Mouse (Mus musculus) cerebellum, adult (tissue): Measurements from ENCODE around the gene Wapl.
A peak's percentile ranks its signal among the peaks of the same experiment; 100 is the strongest.

ENCODE experiments used
- ATAC-seq: cut with Nextera tagmentation; 2 replicates; pipeline ENCODE4 v1.9.2; 2017; ENCODE audit warnings: mild to moderate bottlenecking, moderate library complexity, mixed read lengths; ENCODE audit not compliant: insufficient number of reproducible peaks, low FRiP score, low TSS enrichment

Gene Wapl

DNA sequence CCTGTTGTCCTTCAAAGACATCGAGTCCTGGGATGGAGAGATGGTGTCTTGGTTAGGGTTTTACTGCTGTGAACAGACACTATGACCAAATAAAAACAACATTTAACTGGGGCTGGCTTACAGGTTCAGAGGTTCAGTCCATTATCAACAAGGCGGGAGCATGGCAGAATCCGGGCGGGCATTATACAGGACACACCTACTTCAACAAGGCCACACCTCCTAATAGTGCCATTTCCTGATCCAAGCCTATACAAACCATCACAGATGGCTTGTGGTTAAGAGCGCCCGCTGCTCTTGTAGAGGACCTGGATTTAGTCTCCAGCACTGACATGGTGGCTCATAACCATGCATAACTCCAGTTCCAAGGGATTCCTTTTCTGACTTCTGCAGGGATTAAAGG lies 96.7 kb downstream of the Wapl start:
- no peak for ATAC-seq

DNA sequence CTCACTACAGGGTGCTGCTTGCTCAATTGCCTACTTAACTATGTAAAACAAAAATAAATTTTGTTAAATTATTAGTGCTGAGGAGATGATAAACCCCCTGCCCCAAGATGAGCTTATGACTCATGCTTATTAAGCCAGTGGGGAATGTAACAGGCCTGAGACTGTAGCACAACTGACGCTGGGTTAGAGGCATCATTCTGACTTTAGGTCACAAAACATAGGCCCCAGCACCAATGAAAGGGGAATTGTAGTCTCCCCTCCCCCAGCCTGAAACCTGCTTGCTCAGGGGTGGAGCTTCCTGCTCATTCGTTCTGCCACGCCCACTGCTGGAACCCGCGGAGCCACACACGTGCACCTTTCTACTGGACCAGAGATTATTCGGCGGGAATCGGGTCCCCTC lies 97.9 kb downstream of the Wapl start:
- no peak for ATAC-seq

DNA sequence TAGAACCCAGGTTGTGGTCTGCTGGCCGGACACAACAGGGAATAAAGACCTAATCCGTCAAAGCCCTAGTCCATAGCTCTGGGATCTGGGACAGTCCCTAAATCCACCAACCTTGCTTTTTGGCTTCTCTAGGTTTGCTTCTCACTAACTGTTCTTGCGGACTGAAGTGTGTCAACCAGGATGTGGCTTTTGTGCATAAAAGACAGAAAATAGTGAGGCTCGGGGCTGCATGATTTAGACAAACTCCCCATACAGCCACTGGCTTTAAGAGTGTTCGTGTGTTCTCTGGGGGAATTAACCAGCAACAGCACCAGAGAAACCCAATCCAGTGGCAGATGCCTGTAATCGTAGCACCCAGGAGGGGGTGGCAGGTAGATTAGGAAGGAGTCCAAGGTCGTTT lies 98.4 kb downstream of the Wapl start:
- ATAC-seq, result no peak

DNA sequence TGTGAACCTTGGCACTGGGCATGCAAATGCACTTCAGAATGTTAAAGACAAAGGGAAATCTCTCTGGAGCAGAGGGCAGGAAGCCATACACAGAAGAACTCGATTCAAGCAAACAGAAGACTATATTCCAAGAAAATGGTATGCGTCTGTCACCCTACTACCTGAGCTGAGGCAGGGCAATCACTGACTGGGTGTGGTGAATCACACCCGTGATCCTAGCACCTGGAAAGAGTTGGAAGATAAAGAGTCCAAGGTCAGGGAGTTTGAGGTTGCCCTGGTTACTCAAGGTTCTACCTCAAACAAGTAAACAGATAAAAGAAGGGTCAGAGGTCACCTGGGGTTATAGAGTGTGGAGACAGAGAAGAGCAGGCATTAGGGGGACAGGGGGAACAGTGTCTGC lies 100.0 kb downstream of the Wapl start:
- ATAC-seq, result no peak

GRCm38 (mm10) chr14:34774231-34774630 lies 100.5 kb downstream of the Wapl start:
- no peak for ATAC-seq

DNA sequence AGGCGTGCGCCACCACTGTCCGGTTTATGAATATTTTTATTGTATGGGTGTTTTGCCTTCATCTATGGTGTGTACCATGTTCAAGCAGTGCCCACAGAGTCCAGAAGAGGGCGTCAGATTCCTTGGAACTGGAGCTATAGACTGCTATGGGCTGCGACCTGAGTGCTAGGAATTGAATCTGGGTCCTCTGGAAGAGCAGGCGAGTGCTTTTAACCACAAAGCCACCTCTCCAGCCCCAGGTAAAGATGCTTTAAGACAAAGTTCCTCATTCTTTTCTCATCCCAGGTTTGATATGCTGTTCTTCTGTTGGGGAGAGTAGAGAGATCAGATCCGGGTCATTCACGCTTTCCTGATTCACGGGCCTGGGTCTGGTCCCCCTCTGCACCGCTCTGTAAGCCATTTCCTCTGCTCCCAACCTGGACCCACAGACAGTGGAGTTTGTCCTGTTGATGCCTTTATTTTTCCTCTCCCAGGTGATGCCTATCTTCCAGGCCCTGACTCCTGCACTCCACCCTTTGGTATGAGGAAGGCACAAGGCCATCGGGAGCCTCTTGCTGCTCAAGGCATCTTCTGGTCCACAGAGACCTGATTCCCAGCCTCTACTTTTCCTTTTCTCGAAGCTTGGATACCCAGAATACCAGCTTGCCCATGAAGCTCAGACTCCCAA lies 103.1 kb downstream of the Wapl start:
- ATAC-seq, result no peak

DNA sequence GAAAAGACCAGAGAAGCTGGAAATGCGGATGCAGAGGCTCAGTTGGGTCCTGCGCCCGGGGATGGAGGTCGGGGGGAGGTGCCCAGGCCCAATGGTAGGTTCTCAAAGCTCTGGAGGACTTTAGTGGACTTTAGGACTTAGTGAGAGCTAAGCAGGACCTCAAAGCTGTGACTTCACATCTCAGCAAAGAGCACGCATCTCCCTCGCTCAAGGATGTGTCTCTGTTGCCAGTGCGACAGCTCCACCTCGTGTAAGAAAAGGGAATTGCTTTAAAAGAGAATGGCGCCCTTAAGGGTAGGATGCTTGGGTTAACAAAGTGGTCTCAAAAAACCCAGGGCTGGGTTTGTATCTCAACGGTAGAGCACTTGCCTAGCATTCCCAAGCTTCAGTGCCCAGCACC lies 104.1 kb downstream of the Wapl start:
- ATAC-seq, result 0 out of 2 replicates have a peak, but pooled peaks have one; percentile 76

GRCm38 (mm10) chr14:34778760-34779159 lies 105.0 kb downstream of the Wapl start:
- ATAC-seq, result no peak

DNA sequence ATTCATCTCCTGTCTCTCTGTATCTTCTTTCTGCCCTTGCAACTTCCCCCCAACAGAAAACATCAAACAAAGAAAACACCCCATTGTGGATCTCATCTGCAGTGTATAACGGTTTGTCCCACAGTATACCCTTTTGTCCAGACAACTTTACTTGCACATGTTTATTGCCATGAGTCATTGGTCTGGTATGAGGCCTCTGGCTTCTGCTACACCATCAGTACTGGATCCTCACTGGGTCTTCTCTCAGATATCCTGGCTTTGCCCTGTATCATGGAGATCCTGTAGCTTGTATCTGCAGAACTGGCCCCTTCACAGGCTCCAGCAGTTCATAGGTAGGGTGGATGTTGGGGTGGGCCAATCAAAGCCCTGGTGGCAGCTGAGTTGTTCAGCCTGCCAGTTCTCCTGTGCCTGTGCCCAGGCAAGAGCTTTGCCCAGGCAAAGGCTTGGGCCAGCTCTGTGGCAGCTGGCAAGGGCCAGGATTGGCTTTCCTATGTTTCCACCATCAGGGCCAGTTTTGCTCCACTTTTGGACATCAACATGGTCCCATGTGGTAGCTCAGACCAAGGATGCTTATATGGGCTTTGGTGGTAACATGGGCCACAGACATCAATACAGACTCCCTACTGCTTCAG lies 119.8 kb downstream of the Wapl start:
- no peak for ATAC-seq
